Mouse (Mus musculus) c-Kit-positive CD71-positive TER-119-negative erythroid progenitor cells, embryonic 14.5 days (primary cell): ENCODE measurements around the gene Gm20503.

Source experiments
- DNase-seq: peaks from one replicate; pipeline ENCODE4 v3.0.0-alpha.2; 2013; ENCODE audit warnings: low read depth

Gm20503 gene

DNA sequence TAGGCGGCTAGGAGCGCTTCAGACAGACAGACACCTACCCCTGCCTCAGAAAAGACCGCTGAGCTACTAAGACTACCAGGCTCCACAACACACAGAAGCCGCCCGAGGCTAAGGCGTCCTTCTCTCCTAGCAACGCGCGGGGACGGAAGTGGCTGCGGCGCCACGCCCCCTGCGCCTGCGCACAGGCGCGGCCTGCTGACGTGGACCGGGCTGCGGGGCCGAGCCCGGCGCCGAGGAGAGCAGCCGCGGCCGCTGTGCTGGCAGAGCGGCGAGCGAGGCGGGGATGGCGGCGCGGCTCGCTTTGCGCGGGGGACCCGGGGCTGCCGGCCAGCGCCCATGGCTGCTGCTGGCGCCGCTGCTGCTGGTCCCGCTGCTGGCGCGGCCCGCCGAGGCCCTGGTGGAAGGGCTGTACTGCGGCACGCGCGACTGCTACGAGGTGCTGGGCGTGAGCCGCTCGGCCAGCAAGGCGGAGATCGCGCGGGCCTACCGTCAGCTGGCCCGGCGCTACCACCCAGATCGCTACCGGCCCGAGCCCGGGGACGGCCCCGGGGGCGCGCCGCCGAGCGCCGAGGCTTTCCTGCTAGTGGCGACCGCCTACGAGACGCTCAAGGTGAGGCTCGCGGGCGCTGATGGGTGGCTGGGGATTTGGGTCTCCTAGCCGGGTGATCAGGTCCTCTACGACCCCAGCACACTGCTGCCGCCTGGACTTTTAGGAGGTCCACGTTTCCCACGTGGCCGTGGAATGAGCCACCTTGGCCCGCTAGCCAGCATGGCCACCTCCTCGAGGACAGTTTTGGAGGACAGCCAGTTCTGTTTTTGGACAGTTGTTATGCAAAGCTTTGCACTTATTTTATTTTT is at the start of gene Gm20503:
TSS of gene Gm20503 (plus strand) at position 263 of the 858 bp plus-strand sequence.
- peak; percentile 77 for DNase-seq

DNA sequence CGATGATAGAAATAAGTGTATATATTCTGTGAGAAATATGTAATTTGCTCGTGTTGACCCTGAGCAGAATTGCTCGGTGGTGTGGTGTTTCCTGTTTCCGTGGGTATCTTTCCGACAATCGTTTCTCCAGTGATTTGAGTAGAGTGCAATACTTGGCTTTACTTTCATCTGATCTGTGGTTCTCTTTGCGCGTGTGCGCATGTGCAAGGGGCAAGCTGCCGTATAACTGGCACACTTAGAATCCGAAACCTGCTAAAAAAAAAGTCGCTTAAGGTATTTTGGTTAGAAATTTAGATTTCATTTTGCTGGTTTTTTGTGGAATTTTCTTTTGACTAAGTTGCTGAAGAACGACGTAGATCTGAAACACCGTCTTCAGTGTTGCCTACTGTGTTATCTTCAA is 41.3 kb upstream of the Gm20503 start:
- no peak for DNase-seq

DNA sequence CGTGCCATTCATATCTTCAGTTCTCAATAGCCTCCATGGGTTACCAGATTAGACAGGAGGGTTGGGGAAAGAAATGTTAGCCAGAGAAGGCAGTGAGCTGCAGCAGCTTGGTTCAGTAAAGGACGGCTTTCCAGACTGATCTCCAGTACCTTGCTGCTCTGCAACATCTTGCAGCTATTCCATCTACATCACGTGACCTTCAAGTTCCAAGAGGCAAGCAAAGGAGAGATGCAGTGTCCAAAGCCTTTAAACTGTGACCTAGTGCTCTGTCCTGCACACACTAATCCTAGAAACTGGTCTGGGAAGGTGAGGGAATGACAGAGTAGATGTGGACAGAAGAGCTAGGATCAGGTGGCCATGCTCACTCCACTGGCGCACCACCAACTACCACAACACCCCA is 39.7 kb upstream of the Gm20503 start:
- DNase-seq, result no peak

DNA sequence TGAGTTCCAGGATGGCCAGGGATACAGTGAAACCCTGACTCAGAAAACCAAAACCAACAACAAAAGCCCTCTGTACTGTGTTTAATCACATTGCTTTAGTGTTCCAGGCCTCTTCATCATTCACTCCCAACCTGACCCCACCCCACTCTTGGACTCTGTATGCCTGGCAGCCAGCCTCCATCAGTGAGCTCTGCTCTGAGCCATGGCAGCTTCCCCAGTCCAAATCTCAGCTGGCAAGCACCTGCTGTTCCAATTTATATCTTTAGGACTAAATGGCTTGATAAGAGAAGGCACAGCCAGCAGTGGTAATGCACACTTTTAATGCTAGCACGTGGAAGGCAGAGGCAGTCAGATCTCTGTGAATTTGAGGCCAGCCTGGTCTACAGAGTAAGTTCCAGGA is 37.9 kb upstream of the Gm20503 start:
- DNase-seq, result no peak

DNA sequence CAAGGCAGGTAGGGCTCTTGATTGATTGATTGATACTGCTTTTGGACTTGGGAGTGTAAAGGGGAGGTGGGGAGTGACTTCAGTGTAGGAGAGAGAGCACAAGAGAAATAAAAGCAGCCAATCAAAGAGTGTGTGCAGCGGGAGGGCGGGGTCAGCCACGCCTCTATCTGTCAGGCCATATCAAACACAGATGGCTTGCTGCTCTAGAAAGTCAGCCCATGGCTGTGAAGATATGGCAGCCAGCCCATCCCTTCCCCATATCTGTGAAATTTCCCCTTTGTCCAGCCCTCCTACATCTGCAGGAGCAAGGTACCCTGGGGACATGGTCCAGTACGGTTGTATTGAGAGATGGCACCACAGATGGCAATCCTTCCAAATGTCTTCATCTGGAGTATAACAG is 32.3 kb upstream of the Gm20503 start:
- peak; percentile 77 for DNase-seq

DNA sequence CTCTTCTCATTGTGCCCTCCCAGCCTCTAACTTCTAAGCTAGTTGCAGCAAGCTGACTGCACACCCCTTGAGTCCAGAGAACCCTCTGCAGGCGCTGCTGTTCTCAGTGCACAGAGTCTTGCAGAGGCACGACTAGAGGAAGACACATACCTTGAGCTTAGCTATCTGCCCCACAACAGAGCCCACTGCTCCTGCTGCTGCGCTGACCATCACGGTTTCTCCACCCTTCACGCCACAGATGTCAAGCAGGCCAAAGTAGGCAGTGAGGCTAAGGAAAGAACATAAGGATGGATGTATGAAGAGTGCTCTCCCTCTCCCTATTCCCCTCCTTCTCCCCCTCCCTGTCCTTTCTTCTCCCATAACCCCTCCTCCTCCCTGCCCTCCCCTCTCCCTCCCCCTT is 27.3 kb upstream of the Gm20503 start:
- no peak for DNase-seq

DNA sequence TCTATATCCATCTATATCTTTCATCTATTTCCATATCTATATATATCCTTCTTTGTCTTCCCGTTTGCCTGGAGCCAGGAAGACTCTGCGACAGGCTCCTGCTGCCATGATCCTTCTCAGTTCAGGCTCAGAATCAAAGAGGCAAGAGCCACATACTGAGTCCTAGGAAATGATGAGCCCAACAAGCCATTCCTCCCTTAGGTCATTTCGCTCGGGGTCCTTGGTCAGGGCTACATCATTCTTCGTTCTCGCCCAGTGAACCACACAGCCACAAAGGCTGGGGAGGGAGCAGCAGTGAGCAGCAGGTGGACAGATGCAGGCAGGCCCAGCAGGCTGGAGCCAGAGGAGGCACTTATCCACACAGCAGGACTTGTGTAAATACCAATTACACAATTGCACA is 21.6 kb upstream of the Gm20503 start:
- no peak for DNase-seq

DNA sequence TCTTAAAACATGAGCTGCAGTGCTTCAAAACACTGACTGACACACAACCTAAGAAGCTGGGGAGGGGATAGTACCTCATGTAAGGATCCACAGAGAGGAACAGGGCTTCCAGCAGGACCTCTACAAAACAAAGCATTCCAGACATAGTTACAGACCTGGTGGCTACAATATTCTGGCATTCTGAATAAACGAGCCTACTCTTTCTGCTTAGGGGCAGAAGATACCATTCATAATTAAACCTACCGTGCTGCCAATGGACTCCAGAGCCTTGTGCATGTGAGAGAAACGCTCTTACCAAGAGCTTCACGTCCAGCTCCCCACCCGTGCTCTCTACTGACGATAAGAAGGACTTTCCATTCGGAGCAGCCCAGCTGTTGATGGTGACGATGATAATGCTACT is 20.2 kb upstream of the Gm20503 start:
- no peak for DNase-seq

DNA sequence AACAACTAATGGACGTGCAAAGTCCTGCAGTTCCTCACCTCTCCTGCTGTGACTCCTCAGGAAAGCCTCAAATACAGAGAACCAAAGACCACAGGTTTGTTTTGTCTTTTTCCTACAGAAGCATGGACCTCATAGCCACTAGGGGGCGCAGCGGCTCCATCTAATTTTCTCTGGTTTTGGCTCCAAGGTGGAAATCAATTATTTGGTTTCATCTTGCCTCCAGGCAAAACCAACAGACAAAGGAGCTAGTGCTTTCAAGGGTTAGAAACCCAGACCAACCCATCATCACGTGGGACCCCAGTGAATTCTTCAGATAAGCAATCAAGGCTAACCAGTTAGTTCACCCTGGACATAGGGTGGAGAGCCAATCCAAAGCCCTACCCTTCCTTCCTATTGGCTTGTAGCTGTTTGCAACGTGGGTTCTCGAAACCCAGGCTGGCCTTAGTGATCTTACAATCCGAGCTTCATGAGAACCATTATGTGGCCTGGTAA is 17.8 kb upstream of the Gm20503 start:
- peak; percentile 87 for DNase-seq

DNA sequence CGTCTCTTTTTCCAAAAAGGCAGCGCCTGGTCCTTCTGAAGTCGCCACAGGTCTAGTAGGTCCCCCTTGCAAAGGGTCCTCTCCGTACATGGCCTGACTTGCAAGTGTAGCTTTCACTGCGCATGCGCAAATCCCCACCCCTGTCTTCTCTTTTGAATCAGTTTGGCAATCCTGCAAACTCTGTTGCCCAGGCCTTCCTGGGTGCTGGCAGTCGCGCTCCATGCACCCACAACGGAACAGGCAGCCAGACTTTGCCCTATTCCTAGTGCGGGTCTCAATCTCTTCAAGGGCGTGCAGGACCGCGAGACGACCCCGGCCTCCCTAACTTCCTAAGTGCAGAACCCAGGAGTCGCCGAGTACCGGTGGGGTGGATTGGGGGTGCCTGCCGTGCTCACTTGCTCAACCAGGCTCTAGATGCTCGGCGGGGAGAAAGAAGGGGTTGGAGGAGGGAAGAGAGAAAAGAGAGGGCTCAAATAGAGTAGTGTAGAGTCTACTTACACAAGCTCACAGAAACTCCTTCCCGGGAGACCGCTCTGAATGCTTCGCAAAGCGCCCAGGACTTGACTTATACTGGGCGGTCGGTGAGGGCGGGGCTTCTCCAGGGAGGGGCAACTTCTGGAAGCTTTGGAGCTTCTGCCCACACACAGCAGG is 16.3 kb upstream of the Gm20503 start, which contains the start of gene Ptgr1:
TSS of gene Ptgr1 (minus strand) at position 580 of the 651 bp plus-strand sequence.
- DNase-seq, result no peak

DNA sequence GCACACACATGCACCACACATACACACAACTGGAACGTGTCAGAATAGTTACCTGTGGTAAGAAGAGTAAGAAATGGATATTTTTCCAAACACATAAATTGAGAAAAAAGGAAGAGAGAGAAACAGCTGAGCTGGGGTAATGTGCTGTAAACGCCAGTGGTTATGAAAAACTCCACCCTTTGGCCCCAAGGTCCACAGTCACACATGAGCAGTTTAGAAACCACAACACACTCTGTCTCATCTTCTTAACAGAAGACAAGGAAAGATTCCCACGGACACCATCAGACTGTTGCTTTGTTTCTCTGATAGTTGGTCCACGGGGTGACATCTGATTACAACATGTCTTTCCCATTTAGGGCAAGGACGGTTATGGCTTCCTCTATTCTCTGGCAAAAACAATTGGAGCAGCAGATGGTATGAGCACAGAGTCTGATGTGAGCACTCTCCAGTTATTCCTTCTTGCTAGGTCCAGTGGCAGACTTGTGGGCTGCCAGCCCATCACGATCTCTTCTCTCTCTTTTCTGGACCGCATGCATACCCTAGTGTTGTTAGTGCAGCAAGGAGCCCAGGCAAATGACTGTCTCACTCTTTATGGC is 13.6 kb upstream of the Gm20503 start:
- no peak for DNase-seq

DNA sequence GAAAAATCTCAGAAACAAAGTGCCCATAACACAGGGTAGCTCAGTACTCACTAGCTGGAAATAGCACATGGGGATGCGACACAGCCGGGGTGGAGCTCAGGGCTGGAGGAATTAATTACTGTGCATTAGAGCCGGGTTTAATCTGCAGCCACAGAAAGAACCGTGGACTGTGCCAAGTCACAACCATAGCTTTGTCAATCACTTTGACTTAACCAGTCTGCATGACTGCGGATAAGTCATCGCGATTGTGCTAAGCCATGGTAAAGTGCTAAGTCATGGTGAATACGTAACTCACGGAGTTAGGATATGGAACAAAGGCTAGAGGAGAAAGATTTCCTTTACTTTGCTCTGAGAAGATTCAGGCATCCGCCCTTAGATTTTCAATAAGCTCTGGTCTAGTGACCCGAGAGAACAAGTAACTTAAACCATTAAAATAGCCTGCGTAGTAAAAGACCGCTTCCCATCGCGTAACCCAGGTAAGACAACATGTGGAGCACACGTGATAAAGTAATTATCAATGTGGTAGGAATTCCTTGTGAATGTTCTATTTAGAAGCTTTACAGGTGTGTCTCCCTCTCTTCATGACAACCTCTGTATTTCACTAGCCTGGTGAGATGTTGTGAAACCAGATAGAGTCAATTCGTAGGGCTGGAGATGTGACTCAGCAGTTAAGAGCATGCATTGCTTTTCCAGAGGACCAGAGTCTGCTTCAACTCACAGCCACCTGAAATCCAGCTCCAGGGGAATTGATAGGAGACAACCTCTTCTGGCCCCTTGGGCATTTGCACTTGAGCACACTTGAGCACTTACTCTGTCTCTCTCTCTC is 12.2 kb upstream of the Gm20503 start:
- DNase-seq, result no peak

DNA sequence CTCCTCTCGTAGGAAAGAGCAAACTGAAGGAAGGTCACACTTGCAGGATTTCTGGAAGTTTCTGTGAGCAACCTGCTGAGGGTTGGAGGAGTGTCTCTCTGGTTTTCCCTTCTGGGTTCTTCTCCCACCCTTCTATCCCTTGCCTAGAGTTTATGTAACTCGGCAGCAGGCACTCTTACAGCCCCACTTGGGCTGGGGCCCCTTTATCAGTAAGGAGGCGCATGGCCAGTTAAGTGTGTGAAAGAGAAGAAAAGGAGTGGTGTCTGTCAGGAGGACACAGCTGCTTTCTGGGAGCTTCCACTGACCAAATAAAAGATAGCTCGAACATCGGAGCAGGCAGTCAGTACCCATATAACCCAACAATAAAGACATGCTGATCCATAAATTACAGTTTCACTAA is 10.8 kb upstream of the Gm20503 start:
- no peak for DNase-seq

DNA sequence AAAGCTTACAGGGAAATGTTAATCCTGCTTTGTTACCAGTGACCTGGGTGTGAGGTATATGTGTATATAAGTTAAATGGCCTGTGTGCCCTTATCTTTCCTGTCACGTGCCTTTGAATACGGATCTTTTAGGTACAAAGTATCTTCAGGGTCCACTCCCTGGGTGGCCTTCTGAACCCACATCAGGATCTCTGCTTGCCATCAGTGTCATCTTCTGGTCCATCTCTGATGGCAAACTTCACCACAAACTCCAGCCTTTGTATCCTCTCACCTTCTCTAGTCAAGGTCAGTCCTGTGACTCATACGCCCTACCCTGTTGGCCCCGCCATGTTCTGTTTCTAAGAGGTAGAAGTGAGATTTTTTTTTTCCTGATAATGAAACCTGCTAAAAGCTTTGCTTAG is 8.2 kb upstream of the Gm20503 start, which contains the start of gene Dnajc25:
TSS of gene Dnajc25 (plus strand) at position 301 of the 400 bp plus-strand sequence.
- DNase-seq, result no peak

DNA sequence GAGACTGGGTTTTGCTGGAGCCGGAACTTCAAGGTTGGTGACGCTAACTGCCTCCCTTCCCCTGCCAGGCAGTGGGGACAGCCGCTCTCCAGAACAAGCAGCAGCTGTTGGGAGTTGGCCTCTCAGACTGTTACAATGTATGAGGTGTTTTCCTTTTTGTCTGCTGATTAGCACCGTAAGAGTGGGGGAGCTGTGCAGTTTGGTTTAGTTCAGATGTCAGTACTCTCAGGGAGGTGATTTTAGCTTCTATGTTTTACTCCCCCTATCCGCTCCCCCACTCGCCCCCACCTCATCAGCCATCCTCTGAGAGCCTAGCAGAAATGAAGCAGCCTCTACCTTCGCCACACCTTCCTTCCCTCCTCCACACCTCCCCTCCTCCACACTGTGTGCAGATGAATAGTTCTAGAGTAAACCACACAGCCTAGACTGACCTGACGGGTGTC is 7.7 kb upstream of the Gm20503 start:
- no peak for DNase-seq

DNA sequence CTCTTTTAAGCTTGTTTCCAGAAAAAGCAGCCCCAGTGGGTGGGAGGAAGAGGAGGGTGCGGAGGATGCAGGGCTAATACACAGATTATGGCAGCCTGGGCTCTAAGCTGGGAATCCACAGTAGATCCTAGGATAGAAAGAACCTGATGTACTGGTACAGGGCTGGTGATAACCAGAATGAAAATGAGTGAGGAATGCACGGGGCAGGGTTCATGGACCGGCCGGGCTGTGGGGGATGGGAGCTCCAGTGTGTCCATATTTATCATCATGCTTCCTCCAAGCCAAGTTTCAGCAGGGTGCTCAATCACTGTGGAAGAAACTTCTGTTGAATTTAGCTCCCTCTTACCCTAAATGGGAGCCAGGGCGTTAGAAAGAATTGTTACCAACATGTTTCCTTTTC is 5.9 kb upstream of the Gm20503 start:
- DNase-seq, result no peak

DNA sequence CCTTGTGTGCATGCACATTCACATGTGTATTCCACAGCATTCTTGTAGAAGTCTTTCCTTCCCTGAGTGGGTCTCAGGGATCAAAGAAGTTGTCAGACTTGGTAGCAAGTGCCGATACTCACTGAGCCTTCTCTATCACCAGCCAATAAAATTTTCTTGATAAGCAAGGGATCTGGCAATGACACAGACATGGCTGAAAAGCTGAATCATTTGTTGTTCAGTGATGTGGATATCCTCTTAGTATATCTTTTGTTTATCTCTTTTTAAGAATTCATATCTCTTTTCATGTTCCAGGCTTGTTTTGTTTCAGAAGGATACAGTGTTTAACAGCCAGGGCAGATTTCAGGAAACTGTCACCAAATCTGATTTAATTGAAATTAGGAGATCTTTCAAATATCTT is 4.3 kb upstream of the Gm20503 start:
- no peak for DNase-seq

DNA sequence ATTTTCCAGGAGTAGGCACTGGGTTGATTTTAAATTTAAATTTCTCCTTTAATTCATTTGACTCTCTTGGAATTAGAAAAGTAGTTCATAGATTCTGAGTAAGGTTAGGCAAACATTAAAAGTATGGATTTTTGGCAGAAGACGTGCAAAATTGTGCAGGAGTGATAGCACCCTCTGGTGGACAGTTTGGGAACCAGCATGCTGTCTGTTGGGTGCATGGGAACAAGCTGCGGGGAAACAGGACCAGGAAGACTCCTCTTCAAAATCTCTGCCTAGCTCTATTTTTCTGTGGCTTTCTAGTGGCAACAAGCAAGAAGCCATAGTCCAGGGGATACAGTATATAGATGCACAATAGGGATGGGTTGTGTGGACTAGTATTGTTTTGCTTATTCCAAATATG is 3.3 kb upstream of the Gm20503 start:
- DNase-seq, result no peak

DNA sequence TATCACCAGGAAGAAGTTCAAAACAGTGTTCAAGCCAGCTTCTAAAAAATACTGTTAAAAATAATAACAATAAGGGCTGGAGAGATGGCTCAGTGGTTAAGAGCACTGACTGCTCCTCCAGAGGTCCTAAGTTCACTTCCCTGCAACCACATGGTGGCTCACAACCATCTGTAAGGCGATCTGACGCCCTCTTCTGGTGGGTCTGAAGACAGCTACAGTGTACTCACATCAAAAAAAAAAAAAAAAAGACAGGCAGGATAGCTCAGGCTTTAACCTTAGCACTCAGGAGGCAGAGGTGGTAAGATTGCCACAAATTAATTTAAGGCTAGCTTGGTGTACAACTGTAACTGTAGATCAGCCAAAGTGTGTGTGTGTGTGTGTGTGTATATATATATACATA is 2.4 kb upstream of the Gm20503 start:
- DNase-seq, result no peak

DNA sequence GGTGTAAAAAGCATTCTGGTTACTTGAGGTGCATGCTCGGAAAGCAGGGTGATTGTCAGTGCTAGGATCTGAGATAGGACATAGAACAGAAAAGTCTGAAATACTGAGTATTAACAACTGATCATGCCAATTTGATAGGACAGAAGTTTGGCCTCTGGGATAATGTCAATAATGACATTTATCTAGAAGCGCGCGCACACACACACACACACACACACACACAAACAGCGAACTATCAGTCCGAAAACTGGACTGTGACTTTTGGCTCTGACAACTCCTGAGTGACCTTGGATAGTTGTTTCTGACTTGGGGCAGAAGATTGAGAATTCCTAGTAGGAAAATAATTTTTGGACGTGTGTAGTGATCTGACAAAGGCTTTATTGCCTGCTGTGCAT is 793 bp downstream of the Gm20503 start:
- no peak for DNase-seq

DNA sequence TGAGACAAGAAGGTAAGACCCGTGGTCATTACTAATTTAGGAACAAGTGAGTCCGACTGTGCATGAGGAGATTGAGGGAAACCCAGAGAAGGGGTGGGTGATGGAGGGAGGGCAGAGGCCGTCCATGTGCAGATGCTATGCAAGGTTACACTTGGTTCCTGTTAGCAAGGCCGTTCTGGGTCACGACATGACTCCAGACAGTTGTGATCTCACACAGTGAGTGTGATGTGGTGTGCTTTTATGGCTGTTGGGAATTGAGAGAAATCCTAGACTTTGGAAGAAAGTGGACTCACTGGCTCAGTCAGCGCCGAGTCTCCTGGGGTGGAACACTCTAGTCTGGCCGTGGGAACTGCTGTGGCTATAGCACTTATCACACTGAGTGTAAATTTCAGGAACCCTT is 3.2 kb downstream of the Gm20503 start:
- no peak for DNase-seq

DNA sequence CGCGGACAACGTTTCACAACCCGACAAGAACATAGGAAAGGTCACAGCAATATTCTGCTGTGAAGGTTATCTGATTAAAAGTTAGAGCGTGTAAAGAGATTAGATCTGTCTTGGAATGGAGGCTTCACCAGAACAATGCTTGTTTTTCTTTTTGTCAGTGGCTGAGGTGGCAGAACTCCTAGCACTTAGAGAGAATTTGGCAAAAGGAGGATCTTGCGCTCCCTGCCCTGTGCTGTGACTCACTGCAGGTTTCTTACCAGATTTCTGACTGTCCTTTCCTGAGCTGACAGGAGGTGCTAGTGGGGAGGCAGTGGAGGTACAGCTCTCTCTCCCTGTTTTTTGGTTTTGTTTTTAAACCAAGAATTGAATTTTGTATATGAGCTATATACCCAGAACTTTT is 4.0 kb downstream of the Gm20503 start:
- no peak for DNase-seq
